Mouse (Mus musculus) kidney, adult 9 months (tissue): ENCODE measurements around the gene Dennd1a.
A peak's percentile ranks its signal among the peaks of the same experiment; 100 is the strongest.

Experiments used
- DNase-seq: peaks from one replicate; pipeline ENCODE4 v3.0.0; 2022

Dennd1a gene

GRCm38 (mm10) chr2:38223759-38224158 lies 63.4 kb downstream of the Dennd1a start:
- DNase-seq, result no peak

- no peak for DNase-seq
These were observed 65.7 kb downstream of the Dennd1a start for GRCm38 (mm10) chr2:38221461-38221860.

GRCm38 (mm10) chr2:38220687-38221435 lies 66.3 kb downstream of the Dennd1a start:
- no peak for DNase-seq

DNA sequence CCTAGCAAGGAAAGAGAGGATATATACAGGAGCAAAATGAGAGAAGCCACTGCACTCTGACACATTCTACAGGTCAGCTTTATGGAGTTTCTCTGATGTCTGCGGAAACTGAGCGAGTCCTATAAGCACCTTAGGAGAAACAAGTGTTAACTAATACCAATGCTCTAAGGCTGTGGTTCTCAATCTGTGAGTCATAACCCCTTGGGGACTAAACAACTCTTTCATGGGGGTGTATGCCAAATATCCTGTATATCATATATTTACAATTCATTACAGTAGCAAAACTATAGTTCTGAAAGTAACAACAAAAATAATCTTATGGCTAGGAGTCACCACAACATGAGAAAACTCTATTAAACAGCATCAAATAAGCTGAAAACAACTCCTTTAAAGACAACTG lies 67.5 kb downstream of the Dennd1a start:
- no peak for DNase-seq

GRCm38 (mm10) chr2:38213041-38213440 lies 74.1 kb downstream of the Dennd1a start:
- DNase-seq, result no peak

DNA sequence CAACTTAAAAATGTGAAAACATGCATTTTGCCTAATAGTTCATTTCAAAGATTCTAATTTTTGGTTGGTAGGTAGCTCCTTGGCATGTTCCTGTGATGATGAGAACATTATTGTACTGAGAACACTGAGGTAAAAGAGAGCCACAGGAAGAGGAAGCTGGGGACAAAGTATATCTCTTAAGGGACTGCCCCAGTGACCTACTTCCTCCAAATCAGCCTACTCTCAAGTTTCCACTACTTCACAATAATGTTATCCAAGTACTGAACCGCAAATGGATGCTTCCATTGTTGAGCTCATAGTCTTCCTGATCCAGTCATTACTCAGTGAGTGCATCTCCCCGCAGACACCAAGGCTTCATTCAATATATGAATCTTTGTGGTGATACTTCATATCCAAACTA lies 75.8 kb downstream of the Dennd1a start:
- no peak for DNase-seq

DNA sequence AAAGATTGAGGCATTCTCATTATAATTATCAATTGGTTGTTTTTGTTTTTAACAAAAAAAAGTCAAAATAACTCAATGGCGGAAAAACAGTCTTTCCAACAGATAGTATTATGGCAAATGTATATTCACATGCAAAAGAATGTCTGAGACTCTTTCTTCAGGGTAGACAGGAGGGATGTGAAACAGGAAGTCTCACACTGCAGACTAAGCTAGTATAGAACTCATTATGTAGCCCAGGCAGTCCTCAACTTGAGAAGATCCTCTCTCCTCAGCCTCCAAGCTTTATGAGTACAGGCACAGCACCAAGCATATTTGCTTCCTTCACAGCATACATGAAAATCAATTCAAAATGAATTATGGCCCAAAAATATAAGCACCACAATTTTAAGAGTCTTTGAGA lies 79.4 kb downstream of the Dennd1a start:
- DNase-seq, result no peak

- no peak for DNase-seq
These were observed 81.9 kb downstream of the Dennd1a start for GRCm38 (mm10) chr2:38205281-38205680.

DNA sequence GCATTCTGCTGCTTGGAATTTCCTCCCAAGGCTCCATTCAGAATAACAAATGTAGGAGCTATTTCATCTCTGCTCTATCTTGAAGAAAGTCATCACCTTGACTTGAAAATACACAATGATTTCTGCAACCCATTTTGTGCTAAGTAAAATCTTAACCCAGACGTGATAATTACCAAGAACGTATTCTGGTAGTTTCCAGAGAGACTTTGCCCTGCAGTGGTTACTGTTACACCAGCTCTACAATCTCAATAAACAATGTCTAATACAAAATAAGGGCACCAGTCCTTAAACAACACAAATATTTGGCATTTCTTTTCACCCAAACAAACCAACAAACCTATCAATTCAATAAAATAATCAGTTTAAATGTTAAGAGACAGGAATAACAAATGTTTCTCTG lies 82.5 kb downstream of the Dennd1a start:
- peak; percentile 52 for DNase-seq

- DNase-seq, result no peak
These were observed 89.1 kb downstream of the Dennd1a start for GRCm38 (mm10) chr2:38198072-38198471.

GRCm38 (mm10) chr2:38196199-38197060 lies 90.8 kb downstream of the Dennd1a start:
- DNase-seq, result no peak

DNA sequence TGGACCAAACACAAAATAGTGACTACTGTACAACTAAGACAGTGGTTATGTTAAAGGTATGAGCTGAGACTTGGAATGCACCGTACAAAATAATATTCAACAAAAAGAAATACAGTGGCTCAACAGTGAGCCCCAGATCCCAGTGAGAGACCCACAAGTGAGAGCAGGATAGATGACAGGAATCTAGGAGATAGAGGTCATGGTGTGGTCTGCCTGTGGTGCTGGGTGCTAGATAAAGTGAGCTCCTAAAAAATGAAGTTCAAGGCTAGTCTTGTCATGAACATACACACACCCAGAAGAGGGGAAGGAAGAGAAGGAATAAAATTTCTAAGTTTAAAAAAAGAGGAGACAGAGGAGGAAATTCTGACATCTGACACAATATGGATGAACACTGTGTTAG lies 95.2 kb downstream of the Dennd1a start:
- DNase-seq, result no peak

- DNase-seq, result no peak
These were observed 95.6 kb downstream of the Dennd1a start for GRCm38 (mm10) chr2:38191601-38192000.

DNA sequence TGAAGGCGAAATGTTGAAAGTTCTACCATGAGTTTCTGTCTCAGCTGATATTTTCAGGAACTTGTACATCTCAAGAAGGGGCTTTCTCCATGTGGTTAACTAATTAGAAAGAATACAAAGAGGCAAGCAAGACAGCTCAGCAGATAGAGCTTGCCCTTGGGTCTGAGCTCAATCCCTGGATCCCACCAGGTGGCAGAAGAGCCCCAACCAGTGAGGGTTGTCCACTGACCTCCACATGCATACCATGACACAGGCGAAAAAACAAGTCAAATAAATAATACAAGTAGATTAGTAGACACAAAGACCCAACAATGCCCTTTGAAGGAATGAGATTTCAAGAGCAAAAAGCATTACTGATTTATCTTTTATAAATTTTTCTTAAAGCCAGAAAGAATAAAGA lies 100.8 kb downstream of the Dennd1a start:
- DNase-seq, result peak; percentile 38

DNA sequence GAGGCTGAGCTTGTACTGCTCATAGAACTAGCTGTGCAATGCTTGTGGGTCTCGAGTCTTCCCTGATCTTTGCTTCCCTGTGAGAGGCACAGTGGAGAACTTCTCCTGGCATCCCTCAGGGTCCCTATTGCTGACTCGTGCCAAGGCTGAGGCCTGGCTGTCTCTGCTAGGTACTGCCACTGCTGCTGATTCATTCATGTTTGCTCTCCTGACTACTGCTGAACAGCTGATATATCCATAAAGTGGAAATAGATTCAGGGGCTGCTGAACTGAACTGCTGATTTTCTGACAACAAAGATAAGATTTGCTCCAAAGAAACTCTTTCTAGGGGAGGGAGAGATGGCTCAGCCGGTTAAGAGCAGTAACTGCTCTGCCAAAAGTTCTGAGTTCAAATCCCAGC lies 102.2 kb downstream of the Dennd1a start:
- DNase-seq, result no peak

GRCm38 (mm10) chr2:38183881-38184280 lies 103.3 kb downstream of the Dennd1a start:
- DNase-seq, result no peak

DNA sequence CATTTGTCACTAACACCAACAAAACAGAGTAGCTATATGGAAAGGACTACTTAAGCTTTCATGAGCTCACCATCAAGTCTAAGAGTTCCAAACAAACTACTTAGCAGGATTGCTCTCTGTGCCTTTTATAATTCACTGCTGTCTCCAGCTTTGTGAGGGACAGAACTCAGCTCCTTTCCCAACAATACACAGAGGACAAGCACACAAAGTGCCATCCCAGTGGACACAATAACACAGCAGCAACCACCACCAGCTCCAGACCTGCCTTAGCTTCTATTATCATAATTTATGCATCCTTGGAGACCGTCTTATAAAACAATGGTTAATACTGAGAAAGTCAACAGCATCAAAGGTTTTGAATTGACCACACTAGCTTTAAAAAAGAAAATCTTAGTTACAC lies 104.9 kb downstream of the Dennd1a start:
- no peak for DNase-seq

DNA sequence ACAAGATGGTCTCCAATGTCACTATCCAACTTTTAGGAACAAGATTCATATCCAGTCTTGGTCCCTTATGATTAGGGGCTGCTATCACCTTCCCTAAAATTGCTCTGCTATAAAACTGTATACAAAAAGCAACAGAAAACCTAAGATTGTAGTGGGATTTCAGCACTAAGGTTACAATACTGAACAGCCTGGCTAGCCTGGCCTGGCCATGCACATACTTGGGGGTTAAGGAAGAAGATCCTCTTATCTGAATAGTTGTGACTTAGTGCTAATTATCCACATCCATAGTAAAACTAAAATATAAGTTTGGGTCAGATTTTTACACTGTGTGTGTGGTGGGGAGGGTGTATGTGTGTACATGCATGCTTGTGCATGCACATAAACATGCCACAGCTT lies 109.6 kb downstream of the Dennd1a start:
- no peak for DNase-seq

DNA sequence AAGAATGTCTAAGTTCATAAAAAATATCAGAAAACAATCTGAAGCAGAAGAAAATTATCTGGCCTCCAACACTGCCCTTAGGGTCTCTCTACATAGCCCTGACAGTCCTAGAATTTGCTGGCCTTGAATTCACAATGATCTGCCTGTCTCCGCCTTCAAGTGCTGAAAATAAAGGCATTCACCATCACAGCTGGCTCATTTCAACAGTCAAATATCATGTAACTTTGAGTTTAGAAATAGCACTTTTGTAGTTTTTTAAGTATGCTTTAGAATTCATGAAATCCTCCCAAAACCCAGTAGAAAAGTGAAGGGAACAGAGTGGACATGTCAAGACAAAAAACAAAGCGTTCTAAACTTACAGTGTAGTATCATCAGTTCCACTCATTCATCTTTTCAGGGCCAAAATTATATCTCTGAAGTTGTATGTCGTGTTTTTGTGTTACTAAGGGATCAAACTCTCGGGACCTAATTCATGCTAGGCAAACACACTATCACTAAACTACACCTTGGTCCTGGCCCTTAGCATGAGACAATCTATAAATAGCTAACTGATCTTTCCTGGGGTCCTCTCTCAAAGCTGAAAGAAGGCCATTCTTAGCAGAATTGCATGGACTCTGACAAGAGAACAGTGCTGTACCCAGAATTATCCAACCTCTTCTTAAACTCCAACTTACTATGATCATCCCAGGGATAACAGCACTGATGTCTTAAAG lies 110.2 kb downstream of the Dennd1a start:
- no peak for DNase-seq

GRCm38 (mm10) chr2:38175276-38175675 lies 111.9 kb downstream of the Dennd1a start:
- DNase-seq, result no peak

GRCm38 (mm10) chr2:38168606-38169005 lies 118.6 kb downstream of the Dennd1a start:
- DNase-seq, result no peak

DNA sequence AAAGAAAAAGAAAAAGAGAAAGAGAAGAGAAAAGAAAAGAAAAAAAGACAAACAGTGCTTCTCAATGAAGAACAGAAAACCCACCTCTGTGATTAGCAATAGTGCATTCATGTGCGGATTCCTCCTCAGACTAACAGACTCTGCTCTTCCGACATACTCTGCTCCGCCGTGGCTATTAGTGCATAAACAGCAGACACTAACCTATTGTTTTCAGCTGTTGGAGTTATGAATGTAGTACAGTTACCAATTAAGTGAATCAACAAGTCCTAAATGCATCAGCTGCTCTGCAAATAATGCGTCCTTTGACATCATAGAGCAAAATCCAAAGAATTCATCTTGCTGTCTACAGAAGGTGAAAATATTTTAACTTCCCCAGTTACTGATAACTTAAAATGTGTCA lies 121.2 kb downstream of the Dennd1a start:
- DNase-seq, result no peak

DNA sequence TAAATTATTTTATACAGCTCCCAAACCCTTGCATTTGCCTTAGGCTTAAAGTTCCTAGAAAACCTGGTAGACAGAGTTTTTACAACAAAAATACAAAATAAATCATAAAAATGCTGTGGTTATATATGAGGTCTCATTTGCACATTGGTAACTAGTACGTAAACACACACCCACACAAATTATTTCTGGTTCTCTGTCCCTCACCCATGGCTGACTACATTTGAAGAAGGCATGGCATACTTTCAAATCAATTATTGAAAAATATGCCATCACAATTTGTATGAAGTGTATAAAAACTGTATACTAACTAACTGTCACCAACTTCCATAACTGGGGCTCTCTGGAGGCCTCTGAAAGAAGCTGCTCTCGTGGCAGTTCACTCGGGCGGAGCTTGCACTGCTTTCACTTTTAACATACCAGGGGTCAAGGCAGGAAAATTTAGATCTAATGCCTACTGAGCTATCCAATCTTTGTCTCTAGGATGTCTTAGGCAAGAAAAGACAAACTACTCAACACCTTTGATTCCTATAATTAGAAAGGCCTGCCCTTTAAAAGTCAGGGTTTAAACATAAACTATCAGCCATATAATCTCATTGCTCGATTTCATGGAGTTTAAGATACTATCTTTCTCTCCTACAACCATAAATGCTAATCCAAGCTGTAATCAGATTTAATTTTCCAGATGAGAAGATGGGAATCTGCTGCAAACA lies 122.7 kb downstream of the Dennd1a start:
- DNase-seq, result peak; percentile 39
